Mouse (Mus musculus): ENCODE data around the gene Tmem252. TPM values are rescaled to one million over a fixed set of nuclear protein-coding genes. Genes with fewer than 3 reads are reported as not detected.

Gene Tmem252
- polyA plus RNA-seq, 1 experiment from 2014 or later = 7.1 TPM

- Histone ChIP-seq H3K27ac (replicated peaks in 1 of 2; ENCODE audit: control insufficient read depth in 1 of 2, insufficient read depth in 1 of 2, low read depth in 2 of 2, low read length in 2 of 2) (no peak overlapping the region), H3K27me3 (ENCODE audit: control insufficient read depth, insufficient read depth, low read length) (no peaks in the 10 kb centered on the region), H3K9ac (ENCODE audit: low read length) (no peak overlapping the region), H3K4me1 (ENCODE audit: control insufficient read depth in 2 of 2, insufficient read depth in 2 of 2, low read length in 2 of 2) (no peaks in the 10 kb centered on the region; a peak in 1 of 4 replicates), H3K4me3 (ENCODE audit: control insufficient read depth in 1 of 2, insufficient read depth in 1 of 2, low read depth in 1 of 2, low read length in 2 of 2) (no peak overlapping the region), H3K4me2 (ENCODE audit: low read length) (no peak overlapping the region), H3K36me3 (ENCODE audit: control insufficient read depth, insufficient read depth, low read length) (no peaks in the 10 kb centered on the region), H3K9me3 (ENCODE audit: control insufficient read depth, low read length) (no peaks in the 10 kb centered on the region)
- ATAC-seq (ENCODE audit: insufficient number of reproducible peaks, insufficient read depth, low FRiP score, low read depth) = no peak
- WGBS = 94% methylated on average over 2 of the region's 2 CpGs
Observed at GRCm38 (mm10) chr19:24662346-24662745, 11.5 kb upstream of the Tmem252 start.

- Histone ChIP-seq H3K4me1 (ENCODE audit: control insufficient read depth in 2 of 2, insufficient read depth in 2 of 2, low read length in 2 of 2) (no peaks in the 10 kb centered on the region; a peak in 1 of 4 replicates), H3K27ac (replicated peaks in 1 of 2; ENCODE audit: control insufficient read depth in 1 of 2, insufficient read depth in 1 of 2, low read depth in 2 of 2, low read length in 2 of 2) (no peak overlapping the region), H3K4me3 (ENCODE audit: control insufficient read depth in 1 of 2, insufficient read depth in 1 of 2, low read depth in 1 of 2, low read length in 2 of 2) (no peak overlapping the region), H3K9ac (ENCODE audit: low read length) (no peak overlapping the region), H3K4me2 (ENCODE audit: low read length) (no peak overlapping the region), H3K36me3 (ENCODE audit: control insufficient read depth, insufficient read depth, low read length) (no peaks in the 10 kb centered on the region), H3K27me3 (ENCODE audit: control insufficient read depth, insufficient read depth, low read length) (no peaks in the 10 kb centered on the region), H3K9me3 (ENCODE audit: control insufficient read depth, low read length) (no peaks in the 10 kb centered on the region)
- WGBS = 73% methylated on average over 11 of the region's 11 CpGs
- ATAC-seq (ENCODE audit: insufficient number of reproducible peaks, insufficient read depth, low FRiP score, low read depth) = no peak
Observed at GRCm38 (mm10) chr19:24665771-24666170, 8.0 kb upstream of the Tmem252 start.

GRCm38 (mm10) chr19:24667527-24667926, 6.3 kb upstream of the Tmem252 start:
- no peak overlapping the region for H3K4me2 ChIP-seq (ENCODE audit: low read length)
- H3K27ac ChIP-seq (replicated peaks in 1 of 2; ENCODE audit: control insufficient read depth in 1 of 2, insufficient read depth in 1 of 2, low read depth in 2 of 2, low read length in 2 of 2) = no peak overlapping the region
- H3K36me3 ChIP-seq (ENCODE audit: control insufficient read depth, insufficient read depth, low read length) = no peaks in the 10 kb centered on the region
- ATAC-seq (ENCODE audit: insufficient number of reproducible peaks, insufficient read depth, low FRiP score, low read depth) = no peak
- H3K4me3 ChIP-seq (ENCODE audit: control insufficient read depth in 1 of 2, insufficient read depth in 1 of 2, low read depth in 1 of 2, low read length in 2 of 2) = no peak overlapping the region
- H3K4me1 ChIP-seq (ENCODE audit: control insufficient read depth in 2 of 2, insufficient read depth in 2 of 2, low read length in 2 of 2) = peaks cover 5 to 8% of the 10 kb centered on the region in 2 experiments; a peak in 2 of 4 replicates
- no peaks in the 10 kb centered on the region for H3K9me3 ChIP-seq (ENCODE audit: control insufficient read depth, low read length)
- no peaks in the 10 kb centered on the region for H3K27me3 ChIP-seq (ENCODE audit: control insufficient read depth, insufficient read depth, low read length)
- H3K9ac ChIP-seq (ENCODE audit: low read length) = no peak overlapping the region
- WGBS = 87% methylated on average over 3 of the region's 3 CpGs

GRCm38 (mm10) chr19:24671571-24671970, 2.2 kb upstream of the Tmem252 start:
- no peak for ATAC-seq (ENCODE audit: insufficient number of reproducible peaks, insufficient read depth, low FRiP score, low read depth)
- no peak overlapping the region for H3K9ac ChIP-seq (ENCODE audit: low read length)
- 45% methylated on average over 3 of the region's 3 CpGs for WGBS

GRCm38 (mm10) chr19:24672366-24672960, 1.3 kb upstream of the Tmem252 start:
- 63% methylated on average over 10 of the region's 10 CpGs for WGBS
- Histone ChIP-seq H3K27me3 (ENCODE audit: control insufficient read depth, insufficient read depth, low read length) (no peaks in the 10 kb centered on the region), H3K27ac (replicated peaks in 1 of 2; ENCODE audit: control insufficient read depth in 1 of 2, insufficient read depth in 1 of 2, low read depth in 2 of 2, low read length in 2 of 2) (no peak overlapping the region), H3K36me3 (ENCODE audit: control insufficient read depth, insufficient read depth, low read length) (no peaks in the 10 kb centered on the region), H3K4me3 (ENCODE audit: control insufficient read depth in 1 of 2, insufficient read depth in 1 of 2, low read depth in 1 of 2, low read length in 2 of 2) (no peak overlapping the region), H3K9ac (ENCODE audit: low read length) (no peak overlapping the region), H3K4me2 (ENCODE audit: low read length) (no peak overlapping the region), H3K9me3 (ENCODE audit: control insufficient read depth, low read length) (no peaks in the 10 kb centered on the region), H3K4me1 (ENCODE audit: control insufficient read depth in 2 of 2, insufficient read depth in 2 of 2, low read length in 2 of 2) (peaks cover 16 to 17% of the 10 kb centered on the region in 2 experiments)
- no peak for ATAC-seq (ENCODE audit: insufficient number of reproducible peaks, insufficient read depth, low FRiP score, low read depth)

More at GRCm38 (mm10) chr19:24671571-24671970, 2.2 kb upstream of the Tmem252 start:
- Histone ChIP-seq H3K9me3 (ENCODE audit: control insufficient read depth, low read length) (no peaks in the 10 kb centered on the region), H3K4me2 (ENCODE audit: low read length) (no peak overlapping the region), H3K27ac (replicated peaks in 1 of 2; ENCODE audit: control insufficient read depth in 1 of 2, insufficient read depth in 1 of 2, low read depth in 2 of 2, low read length in 2 of 2) (peak overlapping the region in 1 of 2 experiments; percentile 37; a peak in 1 of 4 replicates), H3K4me1 (ENCODE audit: control insufficient read depth in 2 of 2, insufficient read depth in 2 of 2, low read length in 2 of 2) (peaks cover 15% of the 10 kb centered on the region in 2 experiments), H3K36me3 (ENCODE audit: control insufficient read depth, insufficient read depth, low read length) (no peaks in the 10 kb centered on the region), H3K4me3 (ENCODE audit: control insufficient read depth in 1 of 2, insufficient read depth in 1 of 2, low read depth in 1 of 2, low read length in 2 of 2) (no peak overlapping the region), H3K27me3 (ENCODE audit: control insufficient read depth, insufficient read depth, low read length) (no peaks in the 10 kb centered on the region)

- Histone ChIP-seq H3K27ac (replicated peaks in 1 of 2; ENCODE audit: control insufficient read depth in 1 of 2, insufficient read depth in 1 of 2, low read depth in 2 of 2, low read length in 2 of 2) (peak overlapping the region in 1 of 2 experiments; percentile 18; a peak in 2 of 4 replicates), H3K9ac (ENCODE audit: low read length) (no peak overlapping the region), H3K36me3 (ENCODE audit: control insufficient read depth, insufficient read depth, low read length) (no peaks in the 10 kb centered on the region), H3K4me1 (ENCODE audit: control insufficient read depth in 2 of 2, insufficient read depth in 2 of 2, low read length in 2 of 2) (peaks cover 16 to 20% of the 10 kb centered on the region in 2 experiments), H3K4me2 (ENCODE audit: low read length) (no peak overlapping the region), H3K4me3 (ENCODE audit: control insufficient read depth in 1 of 2, insufficient read depth in 1 of 2, low read depth in 1 of 2, low read length in 2 of 2) (no peak overlapping the region), H3K9me3 (ENCODE audit: control insufficient read depth, low read length) (no peaks in the 10 kb centered on the region), H3K27me3 (ENCODE audit: control insufficient read depth, insufficient read depth, low read length) (no peaks in the 10 kb centered on the region)
- ATAC-seq (ENCODE audit: insufficient number of reproducible peaks, insufficient read depth, low FRiP score, low read depth) = no peak
- 68% methylated on average over 10 of the region's 10 CpGs for WGBS
Observed at GRCm38 (mm10) chr19:24673331-24673730, 477 bp upstream of the Tmem252 start.

- Histone ChIP-seq H3K27ac (replicated peaks in 1 of 2; ENCODE audit: control insufficient read depth in 1 of 2, insufficient read depth in 1 of 2, low read depth in 2 of 2, low read length in 2 of 2) (peak overlapping the region in 1 of 2 experiments; percentile 33; a peak in 1 of 4 replicates), H3K4me1 (ENCODE audit: control insufficient read depth in 2 of 2, insufficient read depth in 2 of 2, low read length in 2 of 2) (peaks cover 16 to 18% of the 10 kb centered on the region in 2 experiments), H3K27me3 (ENCODE audit: control insufficient read depth, insufficient read depth, low read length) (no peaks in the 10 kb centered on the region), H3K9me3 (ENCODE audit: control insufficient read depth, low read length) (no peaks in the 10 kb centered on the region), H3K36me3 (ENCODE audit: control insufficient read depth, insufficient read depth, low read length) (0 out of 2 replicates have a peak, but pooled peaks cover 4% of the 10 kb centered on the region), H3K9ac (ENCODE audit: low read length) (no peak overlapping the region), H3K4me3 (ENCODE audit: control insufficient read depth in 1 of 2, insufficient read depth in 1 of 2, low read depth in 1 of 2, low read length in 2 of 2) (no peak overlapping the region), H3K4me2 (ENCODE audit: low read length) (no peak overlapping the region)
- ATAC-seq (ENCODE audit: insufficient number of reproducible peaks, insufficient read depth, low FRiP score, low read depth) = no peak
- WGBS = 42% methylated on average over 7 of the region's 7 CpGs
Observed at GRCm38 (mm10) chr19:24676429-24676828, 2.6 kb downstream of the Tmem252 start.

All from heart, embryonic 14.5 days (tissue).